Mouse (Mus musculus): ENCODE data around the gene H2afy.

Gene H2afy

GRCm38 (mm10) chr13:56145523-56145922 lies 9.4 kb upstream of the H2afy start:
- DNase-seq (ENCODE audit: extremely low read depth, low read depth), result peak; percentile 37

DNA sequence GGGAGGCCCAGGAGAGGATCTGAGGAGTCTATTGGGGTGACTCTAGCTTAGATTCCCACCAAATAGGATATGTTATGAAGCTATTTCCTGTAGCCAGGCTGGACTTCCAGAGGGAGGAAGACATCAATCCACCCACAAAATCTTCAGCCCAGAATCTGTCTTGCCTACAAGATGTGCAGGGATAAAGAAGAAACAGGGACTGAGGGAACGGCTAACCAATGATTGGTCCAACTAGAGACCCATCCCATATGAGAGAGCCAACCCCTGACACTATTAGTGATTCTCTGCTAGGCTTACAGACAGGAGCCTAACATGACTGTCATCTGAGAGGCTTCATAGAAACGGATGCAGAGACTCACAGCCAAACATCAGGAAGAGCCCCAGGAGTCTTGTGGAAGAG lies 7.9 kb upstream of the H2afy start:
- DNase-seq (ENCODE audit: extremely low read depth, low read depth), result no peak

GRCm38 (mm10) chr13:56143151-56143513 lies 7.0 kb upstream of the H2afy start:
- no peak for DNase-seq (ENCODE audit: extremely low read depth, low read depth)

DNA sequence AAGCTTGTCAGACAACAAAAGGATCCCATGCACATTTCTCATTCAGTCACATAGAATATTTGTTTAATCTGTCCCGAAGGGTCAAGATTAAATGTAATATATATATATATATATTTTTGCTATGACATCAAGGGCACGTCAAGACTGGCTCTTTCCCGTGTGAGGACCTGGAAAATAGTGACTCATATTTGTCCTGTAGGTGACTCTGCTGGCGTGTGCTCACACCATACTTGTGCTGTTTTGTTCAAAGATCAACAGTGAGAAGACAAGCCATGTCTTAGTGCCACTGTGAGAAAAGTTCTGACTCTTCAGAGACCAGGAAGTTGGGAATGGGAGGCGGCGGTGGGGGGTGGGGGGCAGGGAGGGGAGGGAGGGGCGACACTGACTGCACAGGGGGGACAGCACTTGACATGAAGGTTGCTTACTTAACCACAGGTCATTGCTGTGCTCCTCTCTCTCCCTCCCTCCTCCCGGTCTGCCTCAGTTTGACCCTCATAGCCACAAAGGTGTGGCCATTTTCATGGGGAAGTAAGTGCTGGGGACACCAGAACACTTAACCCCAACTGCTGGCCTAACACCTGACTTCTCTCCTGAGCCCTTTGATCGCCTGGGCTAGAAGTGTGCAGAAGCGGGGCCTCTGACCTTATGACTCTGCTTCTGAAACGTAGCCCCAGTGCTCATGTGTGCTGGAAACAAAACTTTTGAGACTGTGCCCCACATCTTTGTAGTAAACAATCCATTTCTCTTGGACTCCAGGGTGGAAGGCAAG lies 6.4 kb upstream of the H2afy start:
- no peak for DNase-seq (ENCODE audit: extremely low read depth, low read depth)

DNA sequence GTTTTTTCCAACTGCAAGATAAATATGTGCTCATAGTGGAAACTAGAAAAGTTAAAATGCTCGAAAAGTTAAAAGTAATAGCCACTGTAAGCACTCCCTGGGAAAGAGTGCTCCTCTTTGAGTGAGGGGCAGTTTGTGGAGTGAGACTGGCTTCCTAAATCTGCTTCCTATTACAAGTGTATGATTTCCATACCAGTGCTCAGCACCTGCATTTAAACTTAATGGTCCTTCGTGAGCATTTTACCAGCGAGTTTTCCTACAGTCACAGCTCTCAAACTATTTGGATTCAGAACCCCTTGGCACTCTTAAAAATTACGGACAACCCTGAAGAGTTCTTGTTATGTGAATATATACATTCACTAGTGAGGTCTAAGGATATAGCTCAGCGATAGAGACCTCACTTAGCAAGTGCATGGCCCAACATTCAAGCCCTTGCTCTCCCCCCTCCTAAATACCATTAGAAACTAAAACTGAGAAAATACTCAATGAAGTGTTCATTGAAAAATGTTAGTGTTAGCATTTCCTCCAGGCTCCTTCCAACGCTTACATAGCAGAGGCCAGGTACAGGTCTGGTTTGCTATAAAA lies 3.1 kb upstream of the H2afy start:
- no peak for DNase-seq (ENCODE audit: extremely low read depth, low read depth)

DNA sequence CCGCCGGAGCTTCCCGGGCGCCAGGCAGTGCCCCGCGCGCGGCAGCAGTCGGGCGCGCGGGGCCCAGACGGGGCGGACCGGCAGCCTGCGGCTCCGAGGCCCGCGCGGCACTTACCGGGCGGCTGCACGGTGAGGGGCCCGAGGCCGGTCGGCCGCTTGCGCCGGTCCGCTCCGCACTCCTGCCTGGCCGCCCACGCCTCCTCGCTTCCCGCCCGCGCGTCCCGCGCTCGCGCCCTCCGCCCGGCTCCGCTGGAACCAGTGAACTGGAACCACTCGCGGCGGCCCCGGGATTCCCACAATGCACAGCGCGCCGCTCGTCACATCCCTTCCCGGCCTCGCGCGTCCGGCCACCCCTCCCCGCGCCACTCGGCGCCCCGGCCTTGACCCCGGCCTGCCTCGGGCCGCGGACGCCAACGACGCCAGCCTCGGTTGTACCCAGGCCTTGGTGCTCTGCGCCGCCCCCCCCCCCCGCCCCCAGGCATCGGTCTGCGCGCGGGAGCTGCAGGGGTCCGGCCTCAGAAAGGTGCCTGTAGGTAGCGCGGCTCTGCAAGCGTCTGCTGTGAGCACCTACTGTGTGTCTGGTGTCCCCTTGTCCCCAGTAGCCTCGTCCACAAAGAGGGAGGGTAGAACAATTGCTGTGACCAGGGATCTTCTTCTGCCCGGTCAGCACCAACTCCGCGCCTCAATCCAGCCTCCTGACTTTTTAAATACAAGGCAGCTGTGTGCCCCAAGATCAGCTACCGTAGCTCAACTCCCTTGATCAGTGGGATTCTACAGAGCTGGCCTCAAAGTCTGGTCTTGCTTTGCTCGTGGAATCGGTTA lies 719 bp downstream of the H2afy start:
- DNase-seq (ENCODE audit: extremely low read depth, low read depth), result peak; percentile 23

DNA sequence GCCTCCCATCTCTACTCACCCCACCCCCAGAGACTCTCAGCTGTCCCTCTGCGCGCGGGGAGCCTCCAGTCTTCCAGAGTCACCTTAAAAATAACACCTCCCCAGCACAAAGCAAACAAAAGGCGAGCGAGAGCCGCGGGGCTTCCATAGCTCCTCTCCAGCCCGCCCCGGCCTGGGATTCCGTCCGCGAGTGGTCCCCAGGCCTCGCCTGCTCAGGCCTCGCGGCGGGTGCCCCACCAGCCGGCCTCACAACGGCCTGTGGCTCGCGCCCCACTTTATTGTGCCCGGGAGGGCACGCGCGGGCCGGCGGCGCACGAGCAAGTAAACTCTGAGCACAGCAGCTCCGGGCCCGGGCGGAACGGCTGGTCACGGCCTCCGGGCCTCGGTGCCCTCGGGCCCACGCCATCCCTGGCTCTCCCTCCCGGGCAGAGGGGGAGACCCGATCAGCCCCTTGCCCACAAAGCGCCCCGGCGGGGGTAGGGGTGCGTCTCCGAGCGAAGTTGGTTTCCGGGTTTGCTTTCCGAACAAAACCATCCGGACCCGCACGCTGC lies 1.5 kb downstream of the H2afy start:
- no peak for DNase-seq (ENCODE audit: extremely low read depth, low read depth)

DNA sequence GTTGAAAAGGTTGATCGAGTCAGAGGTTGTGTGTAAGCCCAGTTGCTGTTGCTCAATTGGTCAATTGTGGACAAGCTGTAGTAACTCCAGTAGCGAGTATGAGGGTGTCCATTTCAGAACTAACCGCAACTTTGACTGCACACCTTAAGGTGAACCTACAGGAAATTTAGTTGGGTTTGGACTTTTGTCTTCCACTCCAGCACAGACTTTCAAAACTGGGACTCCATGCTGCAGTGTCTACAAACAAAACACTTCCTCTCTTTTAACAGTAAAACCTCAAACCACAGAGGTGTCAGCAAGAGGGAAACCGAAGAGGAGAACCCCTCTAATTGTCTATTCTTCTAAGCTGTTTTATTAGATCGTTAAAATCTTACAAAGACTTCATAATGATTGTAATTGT lies 2.1 kb downstream of the H2afy start:
- peak; percentile 48 for DNase-seq (ENCODE audit: extremely low read depth, low read depth)

GRCm38 (mm10) chr13:56132941-56133340 lies 3.2 kb downstream of the H2afy start:
- DNase-seq (ENCODE audit: extremely low read depth, low read depth), result no peak

- no peak for DNase-seq (ENCODE audit: extremely low read depth, low read depth)
Measured at GRCm38 (mm10) chr13:56132326-56132936, 3.7 kb downstream of the H2afy start.

DNA sequence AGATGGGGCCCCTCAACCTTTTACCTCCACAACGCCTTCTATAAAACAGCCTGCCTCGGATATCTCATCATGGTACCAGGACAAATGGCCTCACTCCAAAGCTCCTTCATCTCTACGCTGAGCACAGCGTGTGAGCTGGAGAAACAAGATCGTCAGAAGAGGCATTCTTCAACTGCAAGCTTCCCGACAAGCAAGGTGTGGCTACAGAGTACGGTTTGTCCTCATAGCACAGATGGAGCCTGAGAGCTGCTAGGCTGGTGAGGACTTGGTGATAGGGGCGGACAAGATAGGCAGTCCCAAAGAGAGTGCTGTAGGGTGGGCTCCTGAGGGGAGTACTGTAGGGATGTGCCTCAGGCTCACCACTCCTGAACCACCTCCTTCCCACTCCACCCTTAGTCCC lies 5.6 kb downstream of the H2afy start:
- DNase-seq (ENCODE audit: extremely low read depth, low read depth), result no peak

DNA sequence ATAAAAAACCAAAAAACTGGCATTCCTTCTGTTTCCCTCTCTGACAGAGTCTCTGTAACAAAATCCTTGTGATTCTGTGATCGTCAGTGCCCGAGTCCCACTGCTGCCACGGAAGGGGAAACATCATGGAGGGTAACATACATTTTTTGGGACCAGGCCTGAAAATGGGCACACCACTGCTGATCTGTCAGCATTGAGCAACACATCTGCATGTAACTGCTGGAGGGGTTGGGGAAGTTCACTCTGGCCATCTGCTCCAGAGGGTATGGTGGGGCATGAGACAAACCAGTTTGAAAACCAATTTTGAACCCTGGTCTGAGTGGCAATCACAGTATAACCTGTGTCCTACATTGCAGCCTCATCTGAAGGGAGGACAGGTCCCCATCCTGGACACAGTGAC lies 6.6 kb downstream of the H2afy start:
- no peak for DNase-seq (ENCODE audit: extremely low read depth, low read depth)

DNA sequence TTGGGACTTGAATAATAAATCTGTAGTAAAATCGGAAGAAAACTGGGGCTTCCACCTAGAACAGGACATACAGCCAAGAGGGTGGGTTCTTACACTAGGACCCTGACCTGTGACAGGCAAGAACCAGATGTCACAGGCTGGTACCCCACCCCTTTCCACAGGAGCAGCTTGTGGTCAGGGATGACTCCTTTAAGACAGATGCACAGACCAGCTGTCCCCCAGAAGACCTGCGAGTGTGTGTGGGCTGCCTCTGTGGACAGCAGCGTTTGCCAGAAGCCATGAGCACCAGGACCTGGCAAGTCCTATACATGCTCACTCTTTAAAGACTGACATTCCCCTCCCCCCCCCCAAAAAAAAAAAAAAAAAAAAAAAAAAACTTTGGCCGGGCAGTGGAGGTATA lies 7.1 kb downstream of the H2afy start:
- no peak for DNase-seq (ENCODE audit: extremely low read depth, low read depth)

- DNase-seq (ENCODE audit: extremely low read depth, low read depth), result no peak
Measured at GRCm38 (mm10) chr13:56125632-56126031, 10.5 kb downstream of the H2afy start.

GRCm38 (mm10) chr13:56123075-56123474 lies 13.1 kb downstream of the H2afy start:
- DNase-seq (ENCODE audit: extremely low read depth, low read depth), result no peak

- DNase-seq (ENCODE audit: extremely low read depth, low read depth), result no peak
Measured at GRCm38 (mm10) chr13:56117991-56118765, 18.0 kb downstream of the H2afy start.

DNA sequence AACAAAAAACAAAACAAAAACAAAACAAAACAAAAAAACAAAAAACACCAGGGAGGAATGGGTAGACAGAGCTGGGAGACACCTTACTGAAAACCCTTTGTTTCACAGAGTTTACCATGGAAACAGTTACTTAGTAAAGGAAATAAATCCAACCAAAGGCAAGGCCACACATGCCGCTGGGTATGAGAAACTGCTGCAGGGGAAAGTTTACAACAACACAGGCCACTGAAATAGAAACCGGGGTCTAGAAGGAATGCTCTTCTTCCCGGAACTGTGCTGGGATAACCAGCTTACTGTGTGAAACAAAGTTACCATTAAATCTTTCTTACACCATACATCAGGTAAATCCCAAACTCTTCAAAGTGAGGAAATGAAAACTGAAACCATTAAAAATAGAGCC lies 20.3 kb downstream of the H2afy start:
- no peak for DNase-seq (ENCODE audit: extremely low read depth, low read depth)

DNA sequence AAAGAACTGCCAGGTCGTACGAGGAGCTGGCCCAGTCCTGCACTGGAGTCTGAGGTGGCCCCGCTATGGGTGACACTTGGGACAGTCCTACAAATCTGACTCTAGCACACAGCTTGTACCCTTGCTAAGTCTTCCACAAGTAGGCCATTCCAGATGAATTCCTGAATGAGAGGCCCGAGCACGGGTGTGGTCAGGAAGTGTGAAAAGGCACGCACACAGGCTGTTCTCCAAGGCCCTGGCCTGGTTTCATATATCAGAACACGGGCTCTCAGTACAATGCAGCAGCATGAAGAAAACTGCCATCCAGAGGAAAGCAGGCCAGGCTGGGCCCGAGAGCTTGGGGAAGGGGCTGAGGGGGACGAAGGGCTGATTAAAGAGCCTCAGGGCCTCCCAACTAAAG lies 20.8 kb downstream of the H2afy start:
- DNase-seq (ENCODE audit: extremely low read depth, low read depth), result no peak

- no peak for DNase-seq (ENCODE audit: extremely low read depth, low read depth)
Measured at GRCm38 (mm10) chr13:56113431-56114248, 22.5 kb downstream of the H2afy start.

GRCm38 (mm10) chr13:56112980-56113379 lies 23.2 kb downstream of the H2afy start:
- DNase-seq (ENCODE audit: extremely low read depth, low read depth), result no peak
